Mouse (Mus musculus) CH12.LX (cell line): ENCODE results near the gene Ccl4. TPM values are rescaled to one million over a fixed set of nuclear protein-coding genes. Genes with fewer than 3 reads are reported as not detected.

ENCODE experiments used
- DNase-seq: peaks from one replicate; pipeline ENCODE4 v3.0.0-alpha.2; 2013; ENCODE audit errors: extremely low read depth
- H3K27ac ChIP-seq: 2 replicates; pipeline ENCODE4 v1.5.1; 2012; ENCODE audit warnings: low read depth, mild to moderate bottlenecking, control low read depth, moderate library complexity; ENCODE audit not compliant: insufficient read depth
- H3K27me3 ChIP-seq: replicated peaks from 2 replicates; pipeline ENCODE3; 2012; ENCODE audit warnings: inconsistent platforms
- H3K36me3 ChIP-seq, 2 experiments: replicated peaks in 1 of 2; 2 replicates each; pipeline versions ENCODE3 to v1.6.1; 2012; ENCODE audit warnings: inconsistent platforms in 1 of 2, low read length in 1 of 2, mild to moderate bottlenecking in 1 of 2, mixed read lengths in 1 of 2, moderate library complexity in 1 of 2; ENCODE audit not compliant: control insufficient read depth in 1 of 2, insufficient read depth in 1 of 2
- H3K4me1 ChIP-seq, 2 experiments: 2 replicates each; pipeline ENCODE4 v1.6.1; 2012; ENCODE audit warnings: inconsistent platforms in 1 of 2, moderate library complexity in 1 of 2; ENCODE audit not compliant: insufficient read depth in 2 of 2, control insufficient read depth in 1 of 2
- H3K4me2 ChIP-seq: 2 replicates; pipeline ENCODE4 v1.6.1; 2012; ENCODE audit warnings: low read depth, mild to moderate bottlenecking, control low read depth; ENCODE audit not compliant: poor library complexity, insufficient read depth, severe bottlenecking
- H3K4me3 ChIP-seq, 3 experiments: fragments of 150-350 bp in 1 of 3; sonication (generic) in 1 of 3; replicated peaks in 1 of 3; 2 replicates each; pipeline versions ENCODE3 to v1.5.1; 2011 to 2012; ENCODE audit warnings: low read depth in 2 of 3, low read length in 2 of 3, mild to moderate bottlenecking in 2 of 3, moderate library complexity in 2 of 3, control low read depth in 1 of 3, improper control_type of control experiment in 1 of 3, inconsistent platforms in 1 of 3, mixed read lengths in 1 of 3; ENCODE audit not compliant: poor library complexity in 1 of 3
- H3K79me2 ChIP-seq: replicated peaks from 2 replicates; pipeline ENCODE4 v1.6.1; 2012; ENCODE audit warnings: mild to moderate bottlenecking, moderate library complexity; ENCODE audit not compliant: control insufficient read depth, poor library complexity, insufficient read depth, severe bottlenecking; ENCODE audit errors: extremely low read depth
- H3K9ac ChIP-seq: 2 replicates; pipeline ENCODE4 v1.6.1; 2012; ENCODE audit warnings: low read depth, mild to moderate bottlenecking, control low read depth, moderate library complexity; ENCODE audit not compliant: insufficient read depth
- H3K9me3 ChIP-seq: replicated peaks from 2 replicates; pipeline ENCODE3; 2012; ENCODE audit warnings: low read length, inconsistent platforms, mixed read lengths
- BHLHE40 ChIP-seq: IDR thresholded peaks from 2 replicates; pipeline ENCODE4 v1.6.1; 2011; ENCODE audit warnings: mild to moderate bottlenecking, low read depth, low read length, improper control_type of control experiment
- CTCF ChIP-seq, 2 experiments: IDR thresholded peaks in 1 of 2; conservative IDR thresholded peaks in 1 of 2; 2 replicates each; pipeline ENCODE4 v1.5.1; 2011 to 2012; ENCODE audit warnings: low read depth in 2 of 2, low read length in 2 of 2, improper control_type of control experiment in 1 of 2, inconsistent platforms in 1 of 2, mild to moderate bottlenecking in 1 of 2, moderate library complexity in 1 of 2
- E2F4 ChIP-seq: IDR thresholded peaks from 2 replicates; pipeline ENCODE4 v1.6.1; 2011; ENCODE audit warnings: low read depth, low read length, improper control_type of control experiment; ENCODE audit not compliant: insufficient replicate concordance
- ETS1 ChIP-seq: conservative IDR thresholded peaks from 2 replicates; pipeline ENCODE4 v1.6.1; 2012; ENCODE audit warnings: low read depth, mild to moderate bottlenecking, inconsistent platforms, low read length, improper control_type of control experiment, moderate library complexity
- GABPA ChIP-seq: IDR thresholded peaks from 2 replicates; pipeline ENCODE4 v1.6.1; 2012; ENCODE audit warnings: low read depth, low read length, improper control_type of control experiment, inconsistent platforms; ENCODE audit not compliant: insufficient replicate concordance
- HCFC1 ChIP-seq: IDR thresholded peaks from 2 replicates; pipeline ENCODE4 v1.6.1; 2012; ENCODE audit warnings: low read depth, mild to moderate bottlenecking, inconsistent platforms, low read length, improper control_type of control experiment
- MAFK ChIP-seq: IDR thresholded peaks from 2 replicates; pipeline ENCODE4 v1.6.1; 2011; ENCODE audit warnings: low read length, improper control_type of control experiment; ENCODE audit not compliant: insufficient replicate concordance
- MAX ChIP-seq: IDR thresholded peaks from 2 replicates; pipeline ENCODE4 v1.6.1; 2011; ENCODE audit warnings: low read length, improper control_type of control experiment
- MAZ ChIP-seq: IDR thresholded peaks from 2 replicates; pipeline ENCODE4 v1.6.1; 2012; ENCODE audit warnings: low read depth, mild to moderate bottlenecking, inconsistent platforms, low read length, improper control_type of control experiment, moderate library complexity
- MXI1 ChIP-seq: IDR thresholded peaks from 2 replicates; pipeline ENCODE4 v1.6.1; 2011; ENCODE audit warnings: mild to moderate bottlenecking, low read depth, low read length, improper control_type of control experiment
- MYC ChIP-seq: IDR thresholded peaks from 2 replicates; pipeline ENCODE4 v1.6.1; 2011; ENCODE audit warnings: low read depth, mild to moderate bottlenecking, improper control_type of control experiment, low read length
- NELFE ChIP-seq: IDR thresholded peaks from 2 replicates; pipeline ENCODE4 v1.6.1; 2011; ENCODE audit warnings: low read depth, low read length, improper control_type of control experiment
- TBP ChIP-seq: conservative IDR thresholded peaks from 2 replicates; pipeline ENCODE4 v1.6.1; 2011; ENCODE audit warnings: low read depth, low read length, improper control_type of control experiment
- USF1 ChIP-seq: IDR thresholded peaks from 2 replicates; pipeline ENCODE4 v1.6.1; 2014; ENCODE audit warnings: low read depth, mild to moderate bottlenecking, inconsistent platforms, low read length, improper control_type of control experiment
- ZNF384 ChIP-seq: IDR thresholded peaks from 2 replicates; pipeline ENCODE4 v1.6.1; 2012; ENCODE audit warnings: low read depth, low read length, improper control_type of control experiment, inconsistent platforms
- dilution Hi-C: fragments of 300-500 bp; cut with MboI; formaldehyde crosslinking; loops from 2 replicates; pipeline ENCODE4 v1.14.3; 2020; ENCODE audit warnings: low sequenced_read_pairs; ENCODE audit not compliant: extremely low pct_unique_long_range_greater_than_20kb, extremely low pct_ligation_motif_present
- in situ Hi-C: fragments of 300-500 bp; cut with MboI; formaldehyde crosslinking; loops from 3 replicates; pipeline ENCODE4 v1.14.3; 2019; ENCODE audit warnings: low sequenced_read_pairs, low pct_ligation_motif_present, low pct_unique_long_range_greater_than_20kb, mixed read lengths
- polyA plus RNA-seq: library from polyadenylated mRNA; unstranded; fragments of >175 nt; gene quantifications from 2 replicates; pipeline ENCODE4 v1.2.1, GENCODE M21; 2012; ENCODE audit warnings: low read depth; ENCODE audit not compliant: insufficient read length
- total RNA-seq, 2 experiments: library from RNA; depleted of rRNA; stranded (reverse); fragments of 300-350 nt in 1 of 2; fragments of >200 nt in 1 of 2; gene quantifications; 2 replicates each; pipeline ENCODE4 v1.2.3; 2012 to 2014

Ccl4 gene
- total and polyA plus RNA-seq, 3 experiments = 7.2 to 26.1 (median 12.7) TPM

DNA sequence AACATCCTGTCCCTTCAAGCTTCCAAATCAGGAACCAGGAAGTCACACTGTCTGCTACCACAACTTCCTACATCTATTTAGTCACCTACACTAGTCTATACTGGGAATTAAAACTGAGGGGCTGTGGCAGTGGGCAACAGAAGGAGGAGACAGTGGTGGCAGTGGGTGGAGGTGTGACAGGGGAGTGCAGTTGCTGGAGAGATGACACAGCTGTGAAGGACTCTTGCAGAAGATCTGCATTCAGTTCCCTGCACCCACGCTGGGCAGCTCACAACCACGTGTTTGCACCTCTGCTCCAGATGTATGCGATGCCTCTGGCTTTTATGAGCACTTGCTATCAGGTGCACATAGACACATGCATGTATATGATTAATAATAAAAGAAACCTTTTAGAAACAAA is 4.9 kb upstream of the Ccl4 start:
- H3K4me3 ChIP-seq = no peak overlapping the region
- dilution Hi-C loops = no loop called here

DNA sequence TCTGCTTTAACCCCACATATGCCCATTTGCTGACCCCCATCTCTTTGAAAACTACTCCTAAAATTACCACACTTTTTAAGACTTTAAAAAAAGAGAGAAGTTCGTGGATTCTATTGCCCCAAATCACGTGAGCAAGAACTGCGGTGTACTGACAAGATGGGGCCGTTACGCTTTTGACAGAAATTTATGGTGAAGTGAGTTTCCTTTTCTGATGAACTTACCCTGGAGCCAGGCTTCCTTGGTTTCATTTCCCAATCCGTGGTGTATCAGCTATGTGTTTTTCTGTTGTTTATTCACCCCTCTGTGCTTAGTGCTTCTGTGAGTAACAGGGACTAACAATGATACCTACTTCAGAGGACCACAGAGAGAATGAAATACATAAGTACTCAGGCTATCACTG is 3.6 kb upstream of the Ccl4 start:
- dilution Hi-C loops (no loop called here), in situ Hi-C loops (no loop called here)
- TF ChIP-seq E2F4 (no peak), BHLHE40 (peak; percentile 42; the same call in 1 of the 2 replicates)
- H3K9ac ChIP-seq = no peak overlapping the region
- no peak overlapping the region for H3K27ac ChIP-seq
- H3K4me3 ChIP-seq = no peak overlapping the region
- no peaks in the 10 kb centered on the region for H3K9me3 ChIP-seq
- no peaks in the 10 kb centered on the region for H3K36me3 ChIP-seq
- no peaks in the 10 kb centered on the region for H3K79me2 ChIP-seq
- H3K27me3 ChIP-seq = peaks cover 7% of the 10 kb centered on the region
- H3K4me2 ChIP-seq = no peak overlapping the region
- peaks cover 10 to 18% of the 10 kb centered on the region in 2 experiments; a peak in 2 of 4 replicates for H3K4me1 ChIP-seq
- DNase-seq = no peak

More for the DNA sequence above, 4.9 kb upstream of the Ccl4 start:
- H3K79me2 ChIP-seq = no peaks in the 10 kb centered on the region
- peaks cover 7% of the 10 kb centered on the region for H3K27me3 ChIP-seq
- no peak overlapping the region for H3K27ac ChIP-seq
- no peak overlapping the region for H3K9ac ChIP-seq
- no peak overlapping the region for H3K4me2 ChIP-seq
- H3K36me3 ChIP-seq = no peaks in the 10 kb centered on the region
- DNase-seq = no peak
- H3K4me1 ChIP-seq = peaks cover 10 to 16% of the 10 kb centered on the region in 2 experiments; a peak in 2 of 4 replicates
- in situ Hi-C loops = no loop called here
- no peaks in the 10 kb centered on the region for H3K9me3 ChIP-seq
- TF ChIP-seq ZNF384 (no peak), GABPA (no peak), MXI1 (no peak)

DNA sequence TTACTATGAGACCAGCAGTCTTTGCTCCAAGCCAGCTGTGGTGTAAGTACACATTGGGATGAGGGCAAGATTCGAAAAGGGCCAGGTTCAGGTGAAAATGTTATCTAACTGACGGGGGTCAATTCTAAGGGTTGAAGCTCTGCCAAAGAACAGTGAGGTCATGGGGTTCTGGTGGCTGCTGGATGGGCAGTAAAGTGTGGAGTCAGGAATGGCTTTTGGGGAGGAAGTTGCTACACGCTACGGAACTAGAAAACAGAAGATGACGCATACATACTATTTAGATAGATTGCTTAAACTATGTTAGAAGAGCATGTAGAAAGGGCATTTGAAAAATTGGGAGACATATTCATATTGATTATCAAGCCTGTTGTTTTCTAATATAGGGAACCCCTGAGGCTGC is 1.1 kb downstream of the Ccl4 start:
- no peak for DNase-seq
- in situ Hi-C loops = no loop called here
- peaks cover 11% of the 10 kb centered on the region for H3K27me3 ChIP-seq
- no peak overlapping the region for H3K9ac ChIP-seq
- dilution Hi-C loops = no loop called here
- no peaks in the 10 kb centered on the region for H3K79me2 ChIP-seq
- H3K9me3 ChIP-seq = no peaks in the 10 kb centered on the region
- peaks cover 3 to 8% of the 10 kb centered on the region in 2 experiments; a peak in 2 of 4 replicates for H3K4me1 ChIP-seq
- no peaks in the 10 kb centered on the region for H3K36me3 ChIP-seq
- TF ChIP-seq MAX (no peak), NELFE (no peak), TBP (no peak), USF1 (no peak), HCFC1 (no peak), MYC (no peak), ETS1 (no peak), BHLHE40 (no peak), MAZ (no peak), GABPA (no peak), CTCF (conservative IDR thresholded peaks at IDR 0.05 in 1 of 2, IDR thresholded peaks at IDR 0.05 in 1 of 2; ENCODE audit: low read depth in 2 of 2, low read length in 2 of 2) (no peak), MAFK (no peak)
- no peak overlapping the region for H3K4me3 ChIP-seq
- H3K27ac ChIP-seq = no peak overlapping the region
- no peak overlapping the region for H3K4me2 ChIP-seq
